In genomic region chr9:14641310-14642067, GRCm38 (mm10) we compare ENCODE assay signal across 8 mouse cellular contexts. TPM values are rescaled to one million over a fixed set of nuclear protein-coding genes. Genes with fewer than 3 reads are reported as not detected.
DNase-seq lines count a peak whose midpoint lies in the region; ATAC-seq and TF ChIP-seq lines count a peak whose summit lies in the region.

No protein-coding gene starts in this region.

- intact Hi-C loops in left cerebral cortex, postnatal 14 days (cut with DNase I) = no loop called here
- intact Hi-C loops in left cerebral cortex, postnatal 25 days (cut with DNase I) = no loop called here

- no peaks in the 10 kb centered on the region for H3K36me3 ChIP-seq in forebrain, postnatal 0 days (ENCODE audit: insufficient read depth)
- no peaks in the 10 kb centered on the region for H3K36me3 ChIP-seq in forebrain, embryonic 14.5 days (ENCODE audit: control insufficient read depth, insufficient read depth, low read length)
- H3K36me3 ChIP-seq in embryonic facial prominence, embryonic 11.5 days (replicated peaks; ENCODE audit: control insufficient read depth, insufficient read depth, low read depth, low read length) = no peaks in the 10 kb centered on the region
- H3K36me3 ChIP-seq in hindbrain, postnatal 0 days (ENCODE audit: insufficient read depth, low read length) = no peaks in the 10 kb centered on the region

- DNase-seq in forebrain, postnatal 0 days = no peak
- DNase-seq in forebrain, embryonic 14.5 days (ENCODE audit: low spot score) = no peak
- peak; percentile 50 for DNase-seq in embryonic facial prominence, embryonic 11.5 days (ENCODE audit: low spot score)
- DNase-seq in hindbrain, postnatal 0 days (ENCODE audit: low spot score) = no peak
- DNase-seq in lung, adult 2 months = peak; percentile 20
- DNase-seq in left cerebral cortex, postnatal 14 days (ENCODE audit: low spot score in 2 of 2) = no peak
- DNase-seq in left cerebral cortex, postnatal 25 days (ENCODE audit: low spot score in 2 of 2) = no peak

- TF ChIP-seq CTCF in forebrain, postnatal 0 days (IDR thresholded peaks at IDR 0.05; ENCODE audit: low read depth) = no peak
- TF ChIP-seq CTCF in hindbrain, postnatal 0 days (IDR thresholded peaks at IDR 0.05; ENCODE audit: low read depth) = no peak
- no peak for TF ChIP-seq CTCF in lung, adult 2 months (IDR thresholded peaks at IDR 0.05; ENCODE audit: insufficient read depth, low read length)

- H3K4me3 ChIP-seq in forebrain, postnatal 0 days (ENCODE audit: low read depth, low read length) = no peak overlapping the region
- no peak overlapping the region for H3K4me3 ChIP-seq in forebrain, embryonic 14.5 days (ENCODE audit: low read depth, low read length)
- H3K4me3 ChIP-seq in embryonic facial prominence, embryonic 11.5 days (ENCODE audit: low read depth, low read length) = no peak overlapping the region
- no peak overlapping the region for H3K4me3 ChIP-seq in hindbrain, postnatal 0 days (ENCODE audit: low read length)
- no peak overlapping the region for H3K4me3 ChIP-seq in lung, adult 2 months (replicated peaks; ENCODE audit: extremely low read depth, low read depth, low read length)

- H3K4me2 ChIP-seq in forebrain, postnatal 0 days (ENCODE audit: low read depth) = no peak overlapping the region
- no peak overlapping the region for H3K4me2 ChIP-seq in forebrain, embryonic 14.5 days (ENCODE audit: low read length)
- H3K4me2 ChIP-seq in embryonic facial prominence, embryonic 11.5 days (ENCODE audit: low read depth, low read length) = no peak overlapping the region
- H3K4me2 ChIP-seq in hindbrain, postnatal 0 days (ENCODE audit: low read depth, low read length) = no peak overlapping the region

- WGBS in forebrain, postnatal 0 days = 49% methylated on average over 7 of the region's 7 CpGs
- WGBS in forebrain, embryonic 14.5 days = 52% methylated on average over 7 of the region's 7 CpGs
- 26% methylated on average over 7 of the region's 7 CpGs for WGBS in embryonic facial prominence, embryonic 11.5 days
- 50% methylated on average over 7 of the region's 7 CpGs for WGBS in hindbrain, postnatal 0 days
- 22% methylated on average over 7 of the region's 7 CpGs for WGBS in lung, adult 2 months

- 0 out of 2 replicates have a peak, but pooled peaks have one; percentile 30 for ATAC-seq in forebrain, postnatal 0 days
- no peak for ATAC-seq in forebrain, embryonic 14.5 days
- ATAC-seq in embryonic facial prominence, embryonic 11.5 days (replicated peaks; ENCODE audit: insufficient number of reproducible peaks, low FRiP score, low TSS enrichment, low read depth) = 0 out of 2 replicates have a peak, but pooled peaks have one; percentile 19
- peak; percentile 31; the same call in 1 of the 2 replicates for ATAC-seq in hindbrain, postnatal 0 days
- ATAC-seq in cerebellum, adult (ENCODE audit: insufficient number of reproducible peaks, low FRiP score, low TSS enrichment) = no peak

- H3K9me3 ChIP-seq in forebrain, postnatal 0 days (ENCODE audit: low read length) = no peaks in the 10 kb centered on the region
- no peaks in the 10 kb centered on the region for H3K9me3 ChIP-seq in forebrain, embryonic 14.5 days (replicated peaks; ENCODE audit: control insufficient read depth, low read length)
- H3K9me3 ChIP-seq in embryonic facial prominence, embryonic 11.5 days (replicated peaks; ENCODE audit: control insufficient read depth, low read length) = no peaks in the 10 kb centered on the region
- H3K9me3 ChIP-seq in hindbrain, postnatal 0 days (ENCODE audit: low read length) = no peaks in the 10 kb centered on the region

- H3K27ac ChIP-seq in forebrain, postnatal 0 days (ENCODE audit: low read depth, low read length) = no peak overlapping the region
- no peak overlapping the region for H3K27ac ChIP-seq in forebrain, embryonic 14.5 days (ENCODE audit: low read depth, low read length)
- H3K27ac ChIP-seq in embryonic facial prominence, embryonic 11.5 days (replicated peaks; ENCODE audit: low read depth, low read length) = peak overlapping the region; percentile 76
- no peak overlapping the region for H3K27ac ChIP-seq in hindbrain, postnatal 0 days

- H3K9ac ChIP-seq in forebrain, postnatal 0 days = no peak overlapping the region
- H3K9ac ChIP-seq in forebrain, embryonic 14.5 days (ENCODE audit: low read length) = no peak overlapping the region
- 0 out of 2 replicates have a peak overlapping the region, but pooled peaks have one; percentile 4 for H3K9ac ChIP-seq in embryonic facial prominence, embryonic 11.5 days (replicated peaks; ENCODE audit: low read length)
- no peak overlapping the region for H3K9ac ChIP-seq in hindbrain, postnatal 0 days (replicated peaks; ENCODE audit: low read length)

- no peak for TF ChIP-seq POLR2A in lung, adult 2 months (IDR thresholded peaks at IDR 0.05; ENCODE audit: borderline replicate concordance, extremely low read depth, low read depth, low read length)

- H3K27me3 ChIP-seq in forebrain, postnatal 0 days (ENCODE audit: insufficient read depth, low read length) = no peaks in the 10 kb centered on the region
- H3K27me3 ChIP-seq in forebrain, embryonic 14.5 days (replicated peaks; ENCODE audit: control insufficient read depth, insufficient read depth, low read length) = no peaks in the 10 kb centered on the region
- H3K27me3 ChIP-seq in embryonic facial prominence, embryonic 11.5 days (ENCODE audit: control insufficient read depth, insufficient read depth, low read length) = no peaks in the 10 kb centered on the region
- no peaks in the 10 kb centered on the region for H3K27me3 ChIP-seq in hindbrain, postnatal 0 days (ENCODE audit: insufficient read depth, low read length)

- H3K4me1 ChIP-seq in forebrain, postnatal 0 days (ENCODE audit: insufficient read depth) = no peaks in the 10 kb centered on the region
- peaks cover 3% of the 10 kb centered on the region; the same call in 1 of the 2 replicates for H3K4me1 ChIP-seq in forebrain, embryonic 14.5 days (ENCODE audit: control insufficient read depth, insufficient read depth, low read length)
- H3K4me1 ChIP-seq in embryonic facial prominence, embryonic 11.5 days (ENCODE audit: control insufficient read depth, insufficient read depth, low read length) = peaks cover 8% of the 10 kb centered on the region
- H3K4me1 ChIP-seq in hindbrain, postnatal 0 days (ENCODE audit: insufficient read depth, low read length) = peaks cover 7% of the 10 kb centered on the region; the same call in 1 of the 2 replicates
- H3K4me1 ChIP-seq in lung, adult 2 months (ENCODE audit: control insufficient read depth, insufficient read depth, low read length) = peaks cover 10% of the 10 kb centered on the region

RNA-seq across cellular contexts. Expression of gene Amotl1, which starts 3.4 kb away (rescaled TPM):
- total RNA-seq in forebrain, postnatal 0 days (2014; rRNA removed) = 21.8 and 31.4 TPM in 2 replicates
- polyA plus RNA-seq in forebrain, postnatal 0 days (2015; fragmentation: Nextera tagmentation; extraction: Ambion mirVana) = 3.1 and 5.2 TPM in 2 replicates
- polyA plus RNA-seq in forebrain, embryonic 14.5 days (2014; fragmentation: Nextera tagmentation; extraction: Ambion mirVana) = 9.9 and 10.9 TPM in 2 replicates
- 28.3 and 28.6 TPM in 2 replicates for polyA plus RNA-seq in embryonic facial prominence, embryonic 11.5 days (2014; fragmentation: Nextera tagmentation; extraction: Ambion mirVana)
- 22.9 and 27.0 TPM in 2 replicates for total RNA-seq in hindbrain, postnatal 0 days (2014; rRNA removed)
- polyA plus RNA-seq in hindbrain, postnatal 0 days (2015; fragmentation: Nextera tagmentation; extraction: Ambion mirVana) = 4.2 and 4.4 TPM in 2 replicates
- polyA plus RNA-seq in lung, adult 2 months (2012; rRNA removed) = 36.6 and 47.1 TPM in 2 replicates
- 10 to 100 TPM; 12.9 to 15.8 TPM for total RNA-seq in left cerebral cortex, postnatal 14 days (2021)
- total RNA-seq in left cerebral cortex, postnatal 25 days (2021) = 10 to 100 TPM; 13.6 to 15.8 TPM

Comparison
In these comparisons a context has a peak if more than half of its experiments do, and no peak if none do; other contexts are left out.
1. ATAC-seq: peak in forebrain, postnatal 0 days (single experiment), embryonic facial prominence, embryonic 11.5 days (single experiment) and hindbrain, postnatal 0 days (single experiment); none in forebrain, embryonic 14.5 days (single experiment) and cerebellum, adult (single experiment).
2. DNase-seq: peak in embryonic facial prominence, embryonic 11.5 days (single experiment) and lung, adult 2 months (single experiment); none in forebrain, postnatal 0 days (single experiment), forebrain, embryonic 14.5 days (single experiment), hindbrain, postnatal 0 days (single experiment), left cerebral cortex, postnatal 14 days (0 of 2) and left cerebral cortex, postnatal 25 days (0 of 2).